Mouse (Mus musculus): ENCODE measurements around the gene Irf2bp2. TPM values are rescaled to one million over a fixed set of nuclear protein-coding genes. Genes with fewer than 3 reads are reported as not detected.

The Irf2bp2 gene
- polyA plus RNA-seq, 1 experiment from 2014 or later: 9.3 TPM

DNA sequence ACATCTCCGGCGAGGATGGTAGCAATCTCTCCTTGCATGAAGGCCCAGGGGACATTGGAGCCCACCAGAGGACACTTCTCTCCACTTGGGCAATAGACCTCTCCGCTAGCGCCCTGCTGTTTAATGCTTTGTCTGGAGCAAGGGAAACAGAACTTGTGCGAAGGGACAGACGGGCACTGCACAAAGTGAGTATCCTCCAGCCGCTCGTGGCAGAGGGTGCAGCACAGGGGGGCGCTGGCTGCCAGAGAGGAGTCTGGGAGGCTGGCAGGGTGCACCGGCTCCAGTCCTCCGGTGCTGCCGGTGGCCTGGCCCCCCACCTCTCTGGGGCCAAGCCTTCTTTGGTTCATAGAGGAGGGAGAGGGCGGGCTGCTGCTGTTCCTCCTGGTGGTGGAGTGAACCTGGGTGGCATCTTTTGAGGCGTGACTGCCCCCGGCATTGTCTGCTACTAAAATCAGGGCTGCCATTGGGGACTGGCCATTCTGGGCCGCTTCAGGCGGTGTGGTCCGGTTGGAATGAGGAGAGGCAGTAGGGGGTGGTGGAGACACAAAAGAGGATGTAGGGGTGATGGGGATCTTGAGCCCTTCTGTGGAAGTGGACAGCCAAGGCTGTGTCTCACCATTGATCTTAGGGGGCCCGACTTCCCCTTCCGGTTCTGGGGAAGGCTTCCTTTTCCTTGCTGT lies 2.5 kb downstream of the Irf2bp2 start:
- no peaks in the 10 kb centered on the region for H3K9me3 ChIP-seq (ENCODE audit: low read depth, low read length)
- peak overlapping the region; percentile 100 for H3K4me3 ChIP-seq (ENCODE audit: low read depth, low read length)
- WGBS: 2% methylated on average over 20 of the region's 20 CpGs
- H3K4me1 ChIP-seq (ENCODE audit: insufficient read depth): peaks cover 33% of the 10 kb centered on the region
- H3K27ac ChIP-seq (ENCODE audit: low read depth): peak overlapping the region; percentile 100
- H3K4me2 ChIP-seq: peak overlapping the region; percentile 99
- H3K9ac ChIP-seq: peak overlapping the region; percentile 100
- TF ChIP-seq CTCF (IDR thresholded peaks at IDR 0.05; ENCODE audit: low read depth): 0 out of 2 replicates have a peak, but pooled peaks have one; percentile 13
- no peaks in the 10 kb centered on the region for H3K27me3 ChIP-seq (ENCODE audit: insufficient read depth, low read length)
- DNase-seq (peak; percentile 59), ATAC-seq (ENCODE audit: insufficient read depth) (no peak)
- H3K36me3 ChIP-seq (ENCODE audit: insufficient read depth): peaks cover 60% of the 10 kb centered on the region

DNA sequence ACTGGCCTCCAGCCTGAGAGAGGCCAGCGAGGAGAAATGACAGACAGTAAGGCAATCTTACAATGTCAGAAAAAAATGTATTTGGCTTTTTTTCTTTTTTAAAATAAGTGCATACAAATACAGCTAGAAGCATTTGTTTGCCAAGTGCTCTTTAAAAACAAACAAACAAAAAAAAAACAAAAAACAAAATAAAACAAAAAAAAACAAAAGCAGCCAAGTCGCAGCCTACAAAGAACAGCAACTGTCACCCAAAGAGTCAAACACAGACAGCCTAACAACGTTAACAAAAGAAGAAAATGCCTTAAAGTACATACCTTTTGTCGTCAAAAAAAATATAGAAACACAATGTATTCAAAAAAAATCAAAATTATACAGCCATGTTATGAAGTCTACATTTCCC lies 3.2 kb downstream of the Irf2bp2 start:
- no peak for ATAC-seq (ENCODE audit: insufficient read depth)
- Histone ChIP-seq H3K4me3 (ENCODE audit: low read depth, low read length) (peak overlapping the region; percentile 100), H3K27me3 (ENCODE audit: insufficient read depth, low read length) (no peaks in the 10 kb centered on the region), H3K9ac (peak overlapping the region; percentile 100), H3K4me2 (peak overlapping the region; percentile 99), H3K27ac (ENCODE audit: low read depth) (peak overlapping the region; percentile 62), H3K9me3 (ENCODE audit: low read depth, low read length) (no peaks in the 10 kb centered on the region), H3K4me1 (ENCODE audit: insufficient read depth) (peaks cover 33% of the 10 kb centered on the region), H3K36me3 (ENCODE audit: insufficient read depth) (peaks cover 67% of the 10 kb centered on the region)
- DNase-seq: no peak
- 15% methylated on average over 4 of the region's 4 CpGs for WGBS
- no peak for TF ChIP-seq CTCF (IDR thresholded peaks at IDR 0.05; ENCODE audit: low read depth)

DNA sequence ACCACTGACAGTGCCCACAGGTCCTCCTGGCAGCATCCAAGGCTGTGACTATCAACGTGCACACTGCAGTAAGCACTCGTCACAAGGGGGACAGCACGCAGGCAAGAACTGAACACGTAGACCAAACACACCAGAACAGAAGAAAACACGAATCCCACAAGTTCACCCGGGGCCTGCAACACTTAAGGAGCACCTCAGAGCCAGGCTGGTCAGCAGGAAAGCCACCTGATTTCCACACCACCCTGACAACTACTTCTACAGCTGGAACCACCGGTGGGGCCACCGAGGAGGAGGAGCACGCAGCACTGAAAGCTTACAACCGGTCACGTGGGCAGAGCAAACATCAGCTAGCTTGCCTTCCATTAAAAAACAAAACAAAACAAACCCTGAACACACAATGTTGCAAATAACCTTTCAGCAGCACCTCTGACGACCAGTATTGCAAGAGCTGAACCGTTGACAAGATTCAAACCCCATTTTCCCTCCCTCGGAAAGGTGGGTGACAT lies 3.7 kb downstream of the Irf2bp2 start:
- ATAC-seq (ENCODE audit: insufficient read depth) (no peak), DNase-seq (peak; percentile 66)
- peaks cover 71% of the 10 kb centered on the region for H3K36me3 ChIP-seq (ENCODE audit: insufficient read depth)

DNA sequence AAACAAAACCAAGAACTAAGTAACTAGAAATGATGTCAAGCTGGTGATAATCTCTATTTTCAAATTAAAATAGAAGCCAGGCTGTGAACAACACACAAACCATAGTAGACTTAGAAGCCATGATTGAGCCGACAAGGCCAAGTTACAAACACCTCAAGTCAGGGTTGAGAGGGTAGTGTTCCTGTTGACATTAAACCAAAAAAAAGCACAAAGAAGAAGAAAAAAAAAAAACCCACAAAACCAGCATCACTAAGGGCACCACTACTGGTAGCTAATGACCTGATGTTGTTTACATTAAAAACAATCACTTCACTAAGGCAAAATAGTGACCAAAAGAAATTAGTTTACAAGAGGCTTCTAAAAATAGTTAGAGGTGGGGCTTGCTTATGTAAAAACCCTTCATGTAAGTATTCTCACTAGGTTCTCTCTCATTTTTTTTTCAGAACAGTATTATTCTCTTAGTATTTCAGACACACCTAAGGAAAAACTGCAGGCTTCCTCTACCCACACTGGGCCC lies 4.2 kb downstream of the Irf2bp2 start:
- H3K4me1 ChIP-seq (ENCODE audit: insufficient read depth): peaks cover 35% of the 10 kb centered on the region
- H3K4me3 ChIP-seq (ENCODE audit: low read depth, low read length): peak overlapping the region; percentile 100
- H3K27me3 ChIP-seq (ENCODE audit: insufficient read depth, low read length): no peaks in the 10 kb centered on the region
- peak overlapping the region; percentile 62 for H3K27ac ChIP-seq (ENCODE audit: low read depth)
- 4% methylated on average over 1 of the region's 1 CpGs for WGBS
- DNase-seq (peak; percentile 25), ATAC-seq (ENCODE audit: insufficient read depth) (no peak)
- H3K4me2 ChIP-seq: peak overlapping the region; percentile 99
- peaks cover 71% of the 10 kb centered on the region for H3K36me3 ChIP-seq (ENCODE audit: insufficient read depth)
- no peaks in the 10 kb centered on the region for H3K9me3 ChIP-seq (ENCODE audit: low read depth, low read length)
- TF ChIP-seq CTCF (IDR thresholded peaks at IDR 0.05; ENCODE audit: low read depth): no peak
- H3K9ac ChIP-seq: peak overlapping the region; percentile 100

More for the DNA sequence above, 3.7 kb downstream of the Irf2bp2 start:
- H3K4me2 ChIP-seq: peak overlapping the region; percentile 99
- H3K27ac ChIP-seq (ENCODE audit: low read depth): peak overlapping the region; percentile 62
- no peaks in the 10 kb centered on the region for H3K27me3 ChIP-seq (ENCODE audit: insufficient read depth, low read length)
- peaks cover 33% of the 10 kb centered on the region for H3K4me1 ChIP-seq (ENCODE audit: insufficient read depth)
- TF ChIP-seq CTCF (IDR thresholded peaks at IDR 0.05; ENCODE audit: low read depth): peak; percentile 5; the same call in 1 of the 2 replicates
- under 1% methylated on average over 14 of the region's 14 CpGs for WGBS
- H3K9ac ChIP-seq: peak overlapping the region; percentile 100
- no peaks in the 10 kb centered on the region for H3K9me3 ChIP-seq (ENCODE audit: low read depth, low read length)
- peak overlapping the region; percentile 100 for H3K4me3 ChIP-seq (ENCODE audit: low read depth, low read length)

DNA sequence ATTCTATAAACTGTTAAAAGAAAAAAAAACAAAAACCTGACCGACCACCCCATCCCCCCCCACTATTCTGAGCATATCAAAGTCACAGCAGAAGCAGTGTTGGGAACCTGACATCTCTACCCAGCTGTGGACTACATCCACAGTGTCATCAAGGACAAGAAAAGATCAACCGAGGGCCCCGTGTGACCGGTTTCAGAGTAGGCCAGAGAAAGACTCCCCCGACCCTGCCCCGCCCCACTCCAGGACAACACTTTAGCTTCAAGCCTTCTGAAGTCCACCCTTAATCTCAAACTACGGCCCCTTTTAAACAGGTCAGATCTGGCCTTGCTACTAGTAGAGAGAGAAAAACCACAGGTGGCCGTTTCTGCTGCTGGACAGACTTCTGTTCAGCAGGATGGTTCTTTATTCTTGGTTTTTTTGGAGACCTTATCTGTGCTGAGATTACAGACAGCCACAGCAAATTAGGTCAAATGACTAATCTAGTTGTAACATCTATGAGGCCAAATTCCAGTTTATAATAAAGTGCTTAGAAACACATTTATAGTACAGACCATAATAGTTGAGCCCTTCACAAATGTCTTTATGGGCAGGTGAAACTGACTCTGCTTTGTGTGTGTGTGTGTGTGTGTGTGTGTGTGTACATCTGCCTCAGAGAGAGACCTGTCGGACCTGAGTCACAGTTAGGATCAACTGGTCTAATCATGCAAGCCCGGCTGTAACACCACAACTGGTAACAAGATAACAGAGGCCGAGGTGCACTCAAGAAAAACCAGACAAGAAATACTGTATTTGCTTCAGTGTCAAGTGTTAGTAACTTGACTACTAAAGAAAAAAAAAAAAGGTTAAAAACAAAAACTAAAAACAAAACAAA lies 4.9 kb downstream of the Irf2bp2 start:
- Histone ChIP-seq H3K9ac (peak overlapping the region; percentile 100), H3K4me2 (peak overlapping the region; percentile 99), H3K9me3 (ENCODE audit: low read depth, low read length) (no peaks in the 10 kb centered on the region), H3K27ac (ENCODE audit: low read depth) (peak overlapping the region; percentile 69), H3K36me3 (ENCODE audit: insufficient read depth) (peaks cover 71% of the 10 kb centered on the region), H3K4me1 (ENCODE audit: insufficient read depth) (peaks cover 40% of the 10 kb centered on the region), H3K4me3 (ENCODE audit: low read depth, low read length) (peak overlapping the region; percentile 100), H3K27me3 (ENCODE audit: insufficient read depth, low read length) (no peaks in the 10 kb centered on the region)
- ATAC-seq (ENCODE audit: insufficient read depth) (no peak), DNase-seq (peak; percentile 31)
- no peak for TF ChIP-seq CTCF (IDR thresholded peaks at IDR 0.05; ENCODE audit: low read depth)
- WGBS: 8% methylated on average over 11 of the region's 11 CpGs

DNA sequence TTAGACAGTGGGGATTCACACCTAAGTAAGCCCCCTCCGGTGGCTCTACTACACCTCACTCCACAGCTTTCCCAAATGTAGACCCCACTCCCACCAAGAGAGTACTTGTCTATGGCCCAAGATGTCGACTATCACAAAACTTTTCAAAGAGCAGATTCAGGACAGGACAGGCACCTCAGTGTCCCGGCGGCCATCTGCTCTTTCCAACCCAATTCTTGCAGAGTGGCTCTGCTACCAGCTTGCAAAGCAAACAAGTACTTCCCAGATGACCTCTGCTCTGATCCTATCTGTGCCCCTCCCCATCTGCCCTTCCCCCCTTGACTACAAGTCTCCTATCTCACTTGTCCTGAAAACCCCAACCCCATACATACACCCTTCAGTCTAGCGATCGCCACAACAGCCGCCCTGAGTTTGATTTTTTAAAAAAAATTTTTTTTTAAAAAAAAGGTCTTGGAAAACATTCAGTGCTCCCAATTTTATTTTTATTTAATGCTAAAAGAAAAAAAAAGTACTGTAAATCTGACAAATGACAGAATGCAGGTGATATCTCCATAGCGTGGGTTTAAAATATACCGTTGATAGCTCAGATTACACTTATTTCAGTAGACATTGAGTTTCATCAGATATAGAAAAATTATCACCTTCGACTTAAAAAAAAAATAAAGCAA lies 5.8 kb downstream of the Irf2bp2 start:
- Histone ChIP-seq H3K4me2 (peak overlapping the region; percentile 99), H3K27me3 (ENCODE audit: insufficient read depth, low read length) (no peaks in the 10 kb centered on the region), H3K9ac (peak overlapping the region; percentile 100), H3K4me1 (ENCODE audit: insufficient read depth) (peaks cover 42% of the 10 kb centered on the region), H3K36me3 (ENCODE audit: insufficient read depth) (peaks cover 71% of the 10 kb centered on the region), H3K27ac (ENCODE audit: low read depth) (peak overlapping the region; percentile 63), H3K4me3 (ENCODE audit: low read depth, low read length) (peak overlapping the region; percentile 100), H3K9me3 (ENCODE audit: low read depth, low read length) (no peaks in the 10 kb centered on the region)
- ATAC-seq (ENCODE audit: insufficient read depth) (no peak), DNase-seq (no peak)
- WGBS: 16% methylated on average over 10 of the region's 10 CpGs
- no peak for TF ChIP-seq CTCF (IDR thresholded peaks at IDR 0.05; ENCODE audit: low read depth)
